Mouse (Mus musculus) liver, adult 2 months (tissue): ENCODE data around the gene Dmrtc1c1. TPM values are rescaled to one million over a fixed set of nuclear protein-coding genes. Genes with fewer than 3 reads are reported as not detected.
"Not testable (repeated sequence)": the region's sequence is repeated elsewhere in the genome, so short reads cannot be mapped to it uniquely, and the experiment has no call there.

ENCODE experiments used
- DNase-seq: peaks from one replicate; pipeline ENCODE4 v3.0.0-alpha.2; 2011; ENCODE audit warnings: low read depth, low spot score; ENCODE audit errors: extremely low read depth
- H3K27ac ChIP-seq: fragments of 200-500 bp; replicated peaks from 2 replicates; pipeline ENCODE4 v1.5.1; 2012; ENCODE audit warnings: low read depth, mild to moderate bottlenecking, control low read depth, inconsistent platforms, low read length; ENCODE audit not compliant: insufficient read depth
- H3K27me3 ChIP-seq: fragments of 200-500 bp; 2 replicates; pipeline ENCODE4 v1.6.1; 2012; ENCODE audit warnings: mild to moderate bottlenecking, moderate library complexity, low read length, inconsistent platforms; ENCODE audit not compliant: control insufficient read depth, insufficient read depth
- H3K36me3 ChIP-seq: fragments of 200-500 bp; 2 replicates; pipeline ENCODE4 v1.6.1; 2012; ENCODE audit warnings: low read length, inconsistent platforms; ENCODE audit not compliant: control insufficient read depth, insufficient read depth
- H3K4me1 ChIP-seq: fragments of 200-500 bp; 2 replicates; pipeline ENCODE4 v1.6.1; 2011; ENCODE audit warnings: low read length; ENCODE audit not compliant: control insufficient read depth, insufficient read depth
- H3K4me3 ChIP-seq: fragments of 200-500 bp; 2 replicates; pipeline ENCODE4 v1.5.1; 2011; ENCODE audit warnings: low read depth, mild to moderate bottlenecking, control low read depth, low read length, moderate library complexity; ENCODE audit not compliant: insufficient read depth
- H3K79me2 ChIP-seq: fragments of 200-500 bp; 2 replicates; pipeline ENCODE4 v1.6.1; 2012; ENCODE audit warnings: inconsistent platforms, mild to moderate bottlenecking, low read length, moderate library complexity; ENCODE audit not compliant: control insufficient read depth, insufficient read depth
- H3K9ac ChIP-seq: fragments of 200-500 bp; 2 replicates; pipeline ENCODE4 v1.6.1; 2012; ENCODE audit warnings: low read depth, mild to moderate bottlenecking, control low read depth, inconsistent platforms, low read length
- CTCF ChIP-seq: fragments of 200-500 bp; IDR thresholded peaks from 2 replicates; pipeline ENCODE4 v1.5.1; 2011; ENCODE audit warnings: low read depth, low read length, control low read depth
- POLR2A ChIP-seq: fragments of 200-500 bp; IDR thresholded peaks from 2 replicates; pipeline ENCODE4 v1.6.1; 2011; ENCODE audit warnings: low read length, control low read depth; ENCODE audit not compliant: insufficient read depth; ENCODE audit errors: extremely low read depth
- WGBS: fragments of 180-500 bp; shearing (Covaris S2); methylation state at CpG from one replicate; pipeline ENCODE4 v1.1.7; 2018; 5-methylcytosine and 5-hydroxymethylcytosine counted together
- polyA plus RNA-seq: library from polyadenylated mRNA; depleted of rRNA; stranded (reverse); fragments of >200 nt; gene quantifications from 2 replicates; pipeline ENCODE4 v1.2.3, GENCODE M21; 2012; rRNA removed
- total RNA-seq: library from RNA; depleted of rRNA; stranded (reverse); fragments of >200 nt; gene quantifications from 2 replicates; pipeline ENCODE4 v1.2.3, GENCODE M21; 2014; rRNA removed

The Dmrtc1c1 gene
- not detected in 2 replicates for total RNA-seq
- not detected in 2 replicates for polyA plus RNA-seq

GRCm38 (mm10) chrX:102802663-102803062 is at the start of gene Dmrtc1c1:
Gene Dmrtc1c1 (plus strand): TSS chrX:102802963.
- not testable (repeated sequence) for H3K4me1 ChIP-seq, H3K36me3 ChIP-seq, H3K27me3 ChIP-seq, H3K79me2 ChIP-seq, H3K27ac ChIP-seq, H3K9ac ChIP-seq, H3K4me3 ChIP-seq, DNase-seq
- WGBS = no CpG with 5 or more reads among the region's 14 CpGs

DNA sequence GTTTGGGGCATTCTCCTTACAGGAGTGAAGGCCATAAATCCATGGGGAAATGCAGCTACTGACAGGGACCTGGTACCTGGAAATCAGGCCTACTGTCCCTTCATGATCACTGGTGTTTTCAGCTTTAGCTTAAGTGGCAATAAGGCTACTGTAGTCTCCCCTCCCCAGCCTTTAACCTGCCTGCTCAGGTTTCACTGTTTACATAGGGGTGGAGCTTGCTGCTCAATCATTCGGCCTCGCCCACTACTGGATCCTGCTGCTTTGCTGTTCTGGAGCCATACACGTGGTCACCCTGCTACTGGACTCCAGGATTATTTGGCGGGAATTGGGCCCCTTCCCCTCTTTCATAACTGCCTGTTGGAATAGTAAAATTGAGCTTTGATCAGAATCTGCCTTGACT is 36.9 kb upstream of the Dmrtc1c1 start:
- DNase-seq = no peak
- Histone ChIP-seq H3K27me3 (no peaks in the 10 kb centered on the region), H3K36me3 (no peaks in the 10 kb centered on the region), H3K4me3 (no peak overlapping the region), H3K4me1 (no peaks in the 10 kb centered on the region), H3K79me2 (no peaks in the 10 kb centered on the region), H3K9ac (no peak overlapping the region), H3K27ac (no peak overlapping the region)
- 26% methylated on average over 4 of the region's 4 CpGs for WGBS
- TF ChIP-seq POLR2A (no peak), CTCF (no peak)

- H3K4me3 ChIP-seq = no peak overlapping the region
- no peaks in the 10 kb centered on the region for H3K27me3 ChIP-seq
- TF ChIP-seq POLR2A = no peak
- TF ChIP-seq CTCF = no peak
- WGBS = 57% methylated on average over 4 of the region's 4 CpGs
- no peak overlapping the region for H3K9ac ChIP-seq
- DNase-seq = no peak
- H3K79me2 ChIP-seq = no peaks in the 10 kb centered on the region
- no peaks in the 10 kb centered on the region for H3K4me1 ChIP-seq
- H3K27ac ChIP-seq = no peak overlapping the region
- H3K36me3 ChIP-seq = no peaks in the 10 kb centered on the region
These were observed 9.5 kb downstream of the Dmrtc1c1 start for GRCm38 (mm10) chrX:102812311-102812710.

- H3K27ac ChIP-seq, H3K9ac ChIP-seq, DNase-seq, H3K36me3 ChIP-seq, H3K4me1 ChIP-seq, H3K27me3 ChIP-seq, H3K79me2 ChIP-seq, H3K4me3 ChIP-seq: not testable (repeated sequence)
- WGBS = 100% methylated on average over 1 of the region's 13 CpGs
These were observed 51.8 kb downstream of the Dmrtc1c1 start, which contains the start of gene Dmrtc1c2 for GRCm38 (mm10) chrX:102854516-102854915. Gene Dmrtc1c2 (minus strand): TSS chrX:102854616.

Other genes starting within 250 kb of the Dmrtc1c1 start
- 4.5 and 5.4 TPM in 2 replicates for gene Phka1, start 158.7 kb upstream of the Dmrtc1c1 start, total RNA-seq
- gene Phka1, start 158.7 kb upstream of the Dmrtc1c1 start, polyA plus RNA-seq = 2.1 and 2.2 TPM in 2 replicates
- not detected in 2 replicates for gene Gm3880, start 116.0 kb upstream of the Dmrtc1c1 start, total RNA-seq
- gene Gm3880, start 116.0 kb upstream of the Dmrtc1c1 start, polyA plus RNA-seq = not detected in 2 replicates
- gene Gm9112, start 95.3 kb upstream of the Dmrtc1c1 start, total RNA-seq = not detected in 2 replicates
- not detected in 2 replicates for gene Gm9112, start 95.3 kb upstream of the Dmrtc1c1 start, polyA plus RNA-seq
- gene Dmrtc1b, start 95.1 kb upstream of the Dmrtc1c1 start, total RNA-seq = not detected in 2 replicates
- not detected in 2 replicates for gene Dmrtc1b, start 95.1 kb upstream of the Dmrtc1c1 start, polyA plus RNA-seq
- not detected in 2 replicates for gene Dmrtc1c2, start 51.7 kb downstream of the Dmrtc1c1 start, total RNA-seq
- gene Dmrtc1c2, start 51.7 kb downstream of the Dmrtc1c1 start, polyA plus RNA-seq = not detected in 2 replicates
- gene 1700031F05Rik, start 65.0 kb downstream of the Dmrtc1c1 start, total RNA-seq = not detected in 2 replicates
- gene 1700031F05Rik, start 65.0 kb downstream of the Dmrtc1c1 start, polyA plus RNA-seq = not detected in 2 replicates
- gene Dmrtc1a, start 105.7 kb downstream of the Dmrtc1c1 start, total RNA-seq = not detected in 2 replicates
- not detected in 2 replicates for gene Dmrtc1a, start 105.7 kb downstream of the Dmrtc1c1 start, polyA plus RNA-seq
- gene 1700011M02Rik, start 105.9 kb downstream of the Dmrtc1c1 start, total RNA-seq = not detected in 2 replicates
- gene 1700011M02Rik, start 105.9 kb downstream of the Dmrtc1c1 start, polyA plus RNA-seq = not detected in 2 replicates
- gene 1700018G05Rik, start 125.4 kb downstream of the Dmrtc1c1 start, total RNA-seq = not detected in 2 replicates
- not detected in 2 replicates for gene 1700018G05Rik, start 125.4 kb downstream of the Dmrtc1c1 start, polyA plus RNA-seq